Mouse (Mus musculus): Measurements from ENCODE around the gene Zfp746. TPM values are rescaled to one million over a fixed set of nuclear protein-coding genes. Genes with fewer than 3 reads are reported as not detected.

The Zfp746 gene
- polyA plus RNA-seq, 3 experiments from 2014 or later = 6.9 to 10.9 (median 7.4) TPM

- no peak for ATAC-seq
These were observed 39.3 kb downstream of the Zfp746 start for GRCm38 (mm10) chr6:48047114-48047449.

- no peak for ATAC-seq
These were observed 53.7 kb downstream of the Zfp746 start for GRCm38 (mm10) chr6:48032661-48033060.

- no peak for ATAC-seq
These were observed 60.3 kb downstream of the Zfp746 start for GRCm38 (mm10) chr6:48025905-48026660.

- no peak for ATAC-seq
These were observed 61.4 kb downstream of the Zfp746 start for GRCm38 (mm10) chr6:48024994-48025345.

- no peak for ATAC-seq
These were observed 61.9 kb downstream of the Zfp746 start for GRCm38 (mm10) chr6:48024330-48024993.

GRCm38 (mm10) chr6:48022672-48023071 is 63.7 kb downstream of the Zfp746 start:
- ATAC-seq = no peak

GRCm38 (mm10) chr6:48021678-48022077 is 64.7 kb downstream of the Zfp746 start:
- ATAC-seq = no peak

- no peak for ATAC-seq
These were observed 66.4 kb downstream of the Zfp746 start for GRCm38 (mm10) chr6:48020006-48020405.

- ATAC-seq = no peak
These were observed 69.6 kb downstream of the Zfp746 start for GRCm38 (mm10) chr6:48016841-48017240.

- ATAC-seq = peak; percentile 56
These were observed 70.3 kb downstream of the Zfp746 start for GRCm38 (mm10) chr6:48016090-48016521.

Other genes with a start within 250 kb of the Zfp746 start
- gene Zfp282, start 209.4 kb downstream of the Zfp746 start, polyA plus RNA-seq (2017; shearing (Covaris generic)) = 1 to 10 TPM; 2.2 to 2.7 (median 2.6) TPM
- gene Zfp212, start 166.1 kb downstream of the Zfp746 start, polyA plus RNA-seq (2017; shearing (Covaris generic)) = 10 to 100 TPM; 13.3 to 16.0 (median 13.6) TPM
- 10 to 100 TPM; 14.0 to 31.5 (median 28.4) TPM for gene Zfp956, start 133.2 kb downstream of the Zfp746 start, polyA plus RNA-seq (2017; shearing (Covaris generic))
- gene Zfp777, start 37.7 kb downstream of the Zfp746 start, polyA plus RNA-seq (2017; shearing (Covaris generic)) = 1 to 10 TPM; 4.1 to 6.5 (median 5.7) TPM

Measured in inflammation-experienced regulatory T-cells, adult 6 months (primary cell).